Mouse (Mus musculus) midbrain, embryonic 12.5 days (tissue): ENCODE data around the gene Acbd3. TPM values are rescaled to one million over a fixed set of nuclear protein-coding genes. Genes with fewer than 3 reads are reported as not detected.
A peak's percentile ranks its signal among the peaks of the same experiment; 100 is the strongest.

Experiments used
- ATAC-seq: fragments of 200-750 bp; cut with Nextera tagmentation; 2 replicates; pipeline ENCODE4 v1.8.0; 2017; ENCODE audit warnings: low read depth, moderate TSS enrichment, moderate library complexity; ENCODE audit not compliant: low FRiP score
- H3K27ac ChIP-seq: fragments of 300-500 bp; sonication (generic); replicated peaks from 2 replicates; pipeline ENCODE4 v1.5.1; 2016; ENCODE audit warnings: mild to moderate bottlenecking
- H3K27me3 ChIP-seq: fragments of 300-500 bp; sonication (generic); 2 replicates; pipeline ENCODE4 v1.6.1; 2016; ENCODE audit warnings: mild to moderate bottlenecking
- H3K36me3 ChIP-seq: fragments of 300-500 bp; sonication (generic); 2 replicates; pipeline ENCODE4 v1.6.1; 2016
- H3K4me1 ChIP-seq: fragments of 300-500 bp; sonication (generic); 2 replicates; pipeline ENCODE4 v1.6.1; 2016
- H3K4me2 ChIP-seq: fragments of 300-500 bp; sonication (generic); replicated peaks from 2 replicates; pipeline ENCODE4 v1.6.1; 2016; ENCODE audit warnings: mild to moderate bottlenecking, moderate library complexity
- H3K4me3 ChIP-seq: fragments of 300-500 bp; sonication (generic); 2 replicates; pipeline ENCODE4 v1.5.1; 2016; ENCODE audit warnings: mild to moderate bottlenecking
- H3K9ac ChIP-seq: fragments of 300-500 bp; sonication (generic); replicated peaks from 2 replicates; pipeline ENCODE4 v1.6.1; 2016; ENCODE audit warnings: mild to moderate bottlenecking, moderate library complexity
- H3K9me3 ChIP-seq: fragments of 300-500 bp; sonication (generic); 2 replicates; pipeline ENCODE4 v1.6.1; 2016; ENCODE audit warnings: mild to moderate bottlenecking
- WGBS: fragments of 180-500 bp; shearing (Covaris S2); methylation state at CpG from one replicate; pipeline ENCODE4 v1.1.7; 2016; 5-methylcytosine and 5-hydroxymethylcytosine counted together
- polyA plus RNA-seq: library from polyadenylated mRNA; unstranded; fragments of >200 nt; fragmentation: Nextera tagmentation; extraction: Ambion mirVana; gene quantifications from 2 replicates; pipeline ENCODE4 v1.2.1, GENCODE M21; 2016

The Acbd3 gene
- polyA plus RNA-seq, 1 experiment from 2014 or later = 27.4 TPM

GRCm38 (mm10) chr1:180763307-180763706 lies 37.5 kb downstream of the Acbd3 start:
- H3K4me2 ChIP-seq = peak overlapping the region; percentile 63
- H3K27ac ChIP-seq = peak overlapping the region; percentile 35; the same call in 1 of the 2 replicates
- no peaks in the 10 kb centered on the region for H3K9me3 ChIP-seq
- H3K27me3 ChIP-seq = no peaks in the 10 kb centered on the region
- H3K9ac ChIP-seq = peak overlapping the region; percentile 25; the same call in 1 of the 2 replicates
- peaks cover 16% of the 10 kb centered on the region for H3K4me1 ChIP-seq
- H3K36me3 ChIP-seq = no peaks in the 10 kb centered on the region
- 14% methylated on average over 14 of the region's 14 CpGs for WGBS
- peak; percentile 36 for ATAC-seq
- H3K4me3 ChIP-seq = peak overlapping the region; percentile 35

GRCm38 (mm10) chr1:180763828-180764227 lies 38.0 kb downstream of the Acbd3 start:
- ATAC-seq = peak; percentile 86
- Histone ChIP-seq H3K27ac (peak overlapping the region; percentile 35; the same call in 1 of the 2 replicates), H3K4me3 (peak overlapping the region; percentile 35), H3K9me3 (no peaks in the 10 kb centered on the region), H3K4me1 (peaks cover 20% of the 10 kb centered on the region), H3K27me3 (no peaks in the 10 kb centered on the region), H3K4me2 (peak overlapping the region; percentile 63), H3K9ac (peak overlapping the region; percentile 25; the same call in 1 of the 2 replicates), H3K36me3 (no peaks in the 10 kb centered on the region)
- 1% methylated on average over 11 of the region's 11 CpGs for WGBS

- WGBS = 88% methylated on average over 5 of the region's 5 CpGs
- Histone ChIP-seq H3K4me2 (no peak overlapping the region), H3K4me3 (no peak overlapping the region), H3K9ac (no peak overlapping the region), H3K9me3 (no peaks in the 10 kb centered on the region), H3K36me3 (no peaks in the 10 kb centered on the region), H3K4me1 (peaks cover 23% of the 10 kb centered on the region), H3K27me3 (peaks cover 4% of the 10 kb centered on the region; the same call in 1 of the 2 replicates), H3K27ac (no peak overlapping the region)
- no peak for ATAC-seq
These were observed 39.5 kb downstream of the Acbd3 start for GRCm38 (mm10) chr1:180765393-180765792.

- no peaks in the 10 kb centered on the region for H3K9me3 ChIP-seq
- H3K4me1 ChIP-seq = peaks cover 23% of the 10 kb centered on the region
- no peak overlapping the region for H3K9ac ChIP-seq
- no peak for ATAC-seq
- WGBS = 61% methylated on average over 5 of the region's 5 CpGs
- no peak overlapping the region for H3K4me3 ChIP-seq
- H3K27ac ChIP-seq = no peak overlapping the region
- H3K36me3 ChIP-seq = no peaks in the 10 kb centered on the region
- peaks cover 4% of the 10 kb centered on the region; the same call in 1 of the 2 replicates for H3K27me3 ChIP-seq
- no peak overlapping the region for H3K4me2 ChIP-seq
These were observed 40.7 kb downstream of the Acbd3 start for GRCm38 (mm10) chr1:180766557-180766956.

- Histone ChIP-seq H3K27me3 (peaks cover 4% of the 10 kb centered on the region; the same call in 1 of the 2 replicates), H3K4me1 (peaks cover 23% of the 10 kb centered on the region), H3K9ac (peak overlapping the region; percentile 70), H3K36me3 (no peaks in the 10 kb centered on the region), H3K27ac (peak overlapping the region; percentile 73), H3K4me2 (peak overlapping the region; percentile 74), H3K9me3 (no peaks in the 10 kb centered on the region), H3K4me3 (peak overlapping the region; percentile 49)
- peak; percentile 20; the same call in 1 of the 2 replicates for ATAC-seq
- 15% methylated on average over 10 of the region's 10 CpGs for WGBS
These were observed 41.9 kb downstream of the Acbd3 start for GRCm38 (mm10) chr1:180767541-180768333.

GRCm38 (mm10) chr1:180768334-180769168 lies 42.7 kb downstream of the Acbd3 start:
- H3K27me3 ChIP-seq = peaks cover 4% of the 10 kb centered on the region; the same call in 1 of the 2 replicates
- peak overlapping the region; percentile 74 for H3K4me2 ChIP-seq
- H3K4me3 ChIP-seq = peak overlapping the region; percentile 49
- 4% methylated on average over 37 of the region's 37 CpGs for WGBS
- no peaks in the 10 kb centered on the region for H3K9me3 ChIP-seq
- H3K27ac ChIP-seq = peak overlapping the region; percentile 73
- ATAC-seq = peak; percentile 84
- H3K9ac ChIP-seq = peak overlapping the region; percentile 70
- H3K36me3 ChIP-seq = no peaks in the 10 kb centered on the region
- H3K4me1 ChIP-seq = peaks cover 19% of the 10 kb centered on the region

GRCm38 (mm10) chr1:180771306-180771705 lies 45.5 kb downstream of the Acbd3 start:
- no peak overlapping the region for H3K9ac ChIP-seq
- H3K9me3 ChIP-seq = peaks cover 5% of the 10 kb centered on the region; the same call in 1 of the 2 replicates
- peaks cover 4% of the 10 kb centered on the region; the same call in 1 of the 2 replicates for H3K27me3 ChIP-seq
- 87% methylated on average over 5 of the region's 5 CpGs for WGBS
- no peak overlapping the region for H3K4me3 ChIP-seq
- no peaks in the 10 kb centered on the region for H3K36me3 ChIP-seq
- H3K4me2 ChIP-seq = no peak overlapping the region
- peaks cover 28% of the 10 kb centered on the region for H3K4me1 ChIP-seq
- no peak overlapping the region for H3K27ac ChIP-seq
- ATAC-seq = no peak

GRCm38 (mm10) chr1:180771722-180772121 lies 45.9 kb downstream of the Acbd3 start:
- no peak overlapping the region for H3K4me3 ChIP-seq
- H3K36me3 ChIP-seq = no peaks in the 10 kb centered on the region
- WGBS = 64% methylated on average over 4 of the region's 4 CpGs
- H3K27me3 ChIP-seq = peaks cover 4% of the 10 kb centered on the region; the same call in 1 of the 2 replicates
- H3K9ac ChIP-seq = no peak overlapping the region
- no peak for ATAC-seq
- no peak overlapping the region for H3K4me2 ChIP-seq
- peaks cover 5% of the 10 kb centered on the region; the same call in 1 of the 2 replicates for H3K9me3 ChIP-seq
- H3K27ac ChIP-seq = no peak overlapping the region
- H3K4me1 ChIP-seq = peaks cover 33% of the 10 kb centered on the region

GRCm38 (mm10) chr1:180772291-180772690 lies 46.4 kb downstream of the Acbd3 start:
- Histone ChIP-seq H3K9me3 (peaks cover 5% of the 10 kb centered on the region; the same call in 1 of the 2 replicates), H3K36me3 (no peaks in the 10 kb centered on the region), H3K4me3 (no peak overlapping the region), H3K4me2 (no peak overlapping the region), H3K27me3 (peaks cover 4% of the 10 kb centered on the region; the same call in 1 of the 2 replicates), H3K4me1 (peaks cover 36% of the 10 kb centered on the region), H3K27ac (no peak overlapping the region), H3K9ac (no peak overlapping the region)
- 90% methylated on average over 3 of the region's 3 CpGs for WGBS
- ATAC-seq = no peak

GRCm38 (mm10) chr1:180774664-180775063 lies 48.8 kb downstream of the Acbd3 start:
- Histone ChIP-seq H3K9me3 (peaks cover 5% of the 10 kb centered on the region; the same call in 1 of the 2 replicates), H3K27me3 (peaks cover 10% of the 10 kb centered on the region), H3K9ac (no peak overlapping the region), H3K4me3 (no peak overlapping the region), H3K36me3 (no peaks in the 10 kb centered on the region), H3K4me2 (no peak overlapping the region), H3K4me1 (peaks cover 23% of the 10 kb centered on the region; the same call in 1 of the 2 replicates), H3K27ac (no peak overlapping the region)
- whole genome bisulfite sequencing = 62% methylated on average over 3 of the region's 3 CpGs
- no peak for ATAC-seq

- Histone ChIP-seq H3K4me1 (peaks cover 23% of the 10 kb centered on the region; the same call in 1 of the 2 replicates), H3K4me3 (no peak overlapping the region), H3K27me3 (peaks cover 13% of the 10 kb centered on the region), H3K4me2 (no peak overlapping the region), H3K9me3 (peaks cover 5% of the 10 kb centered on the region; the same call in 1 of the 2 replicates), H3K9ac (no peak overlapping the region), H3K27ac (no peak overlapping the region), H3K36me3 (no peaks in the 10 kb centered on the region)
- no peak for ATAC-seq
- WGBS = 89% methylated on average over 10 of the region's 10 CpGs
These were observed 49.5 kb downstream of the Acbd3 start for GRCm38 (mm10) chr1:180775317-180775716.
